Mouse (Mus musculus): ENCODE data around the gene Mrps36. TPM values are rescaled to one million over a fixed set of nuclear protein-coding genes. Genes with fewer than 3 reads are reported as not detected.

The Mrps36 gene
- polyA plus RNA-seq, 1 experiment = 46.4 TPM

- Histone ChIP-seq H3K4me3 (ENCODE audit: control insufficient read depth, insufficient read depth, low read length) (no peak overlapping the region), H3K27ac (ENCODE audit: control insufficient read depth, insufficient read depth, low read length) (no peak overlapping the region), H3K36me3 (ENCODE audit: control insufficient read depth, insufficient read depth, low read length) (peaks cover 5% of the 10 kb centered on the region; the same call in 1 of the 2 replicates), H3K4me1 (replicated peaks; ENCODE audit: control insufficient read depth, insufficient read depth, low read length) (peaks cover 2% of the 10 kb centered on the region), H3K27me3 (ENCODE audit: control insufficient read depth, insufficient read depth, low read length) (no peaks in the 10 kb centered on the region)
- no peak for TF ChIP-seq POLR2A (IDR thresholded peaks at IDR 0.05; ENCODE audit: control insufficient read depth, extremely low read depth, insufficient read depth, low read length, poor library complexity)
- no peak for TF ChIP-seq CTCF (IDR thresholded peaks at IDR 0.05; ENCODE audit: borderline replicate concordance, control insufficient read depth, extremely low read depth, insufficient read depth, low read length, poor library complexity)
- 96% methylated on average over 5 of the region's 5 CpGs for WGBS
- no peak for DNase-seq
Observed at GRCm38 (mm10) chr13:100728086-100728485, 16.4 kb downstream of the Mrps36 start.

- TF ChIP-seq CTCF (IDR thresholded peaks at IDR 0.05; ENCODE audit: borderline replicate concordance, control insufficient read depth, extremely low read depth, insufficient read depth, low read length, poor library complexity) = no peak
- no peak for TF ChIP-seq POLR2A (IDR thresholded peaks at IDR 0.05; ENCODE audit: control insufficient read depth, extremely low read depth, insufficient read depth, low read length, poor library complexity)
- H3K27ac ChIP-seq (ENCODE audit: control insufficient read depth, insufficient read depth, low read length) = no peak overlapping the region
- peaks cover 8% of the 10 kb centered on the region for H3K36me3 ChIP-seq (ENCODE audit: control insufficient read depth, insufficient read depth, low read length)
- WGBS = 93% methylated on average over 10 of the region's 10 CpGs
- H3K27me3 ChIP-seq (ENCODE audit: control insufficient read depth, insufficient read depth, low read length) = no peaks in the 10 kb centered on the region
- peaks cover 2% of the 10 kb centered on the region for H3K4me1 ChIP-seq (replicated peaks; ENCODE audit: control insufficient read depth, insufficient read depth, low read length)
- no peak for DNase-seq
- no peak overlapping the region for H3K4me3 ChIP-seq (ENCODE audit: control insufficient read depth, insufficient read depth, low read length)
Observed at GRCm38 (mm10) chr13:100725194-100725593, 19.3 kb downstream of the Mrps36 start.

- TF ChIP-seq CTCF (IDR thresholded peaks at IDR 0.05; ENCODE audit: borderline replicate concordance, control insufficient read depth, extremely low read depth, insufficient read depth, low read length, poor library complexity) (no peak), POLR2A (IDR thresholded peaks at IDR 0.05; ENCODE audit: control insufficient read depth, extremely low read depth, insufficient read depth, low read length, poor library complexity) (no peak)
- Histone ChIP-seq H3K36me3 (ENCODE audit: control insufficient read depth, insufficient read depth, low read length) (peaks cover 12% of the 10 kb centered on the region), H3K27me3 (ENCODE audit: control insufficient read depth, insufficient read depth, low read length) (no peaks in the 10 kb centered on the region), H3K4me3 (ENCODE audit: control insufficient read depth, insufficient read depth, low read length) (no peak overlapping the region), H3K27ac (ENCODE audit: control insufficient read depth, insufficient read depth, low read length) (no peak overlapping the region), H3K4me1 (replicated peaks; ENCODE audit: control insufficient read depth, insufficient read depth, low read length) (no peaks in the 10 kb centered on the region)
- no peak for DNase-seq
- WGBS = 94% methylated on average over 7 of the region's 7 CpGs
Observed at GRCm38 (mm10) chr13:100724051-100724754, 20.3 kb downstream of the Mrps36 start.

- no peak for DNase-seq
- peaks cover 32% of the 10 kb centered on the region for H3K36me3 ChIP-seq (ENCODE audit: control insufficient read depth, insufficient read depth, low read length)
- H3K27me3 ChIP-seq (ENCODE audit: control insufficient read depth, insufficient read depth, low read length) = no peaks in the 10 kb centered on the region
- no peak overlapping the region for H3K27ac ChIP-seq (ENCODE audit: control insufficient read depth, insufficient read depth, low read length)
- no peaks in the 10 kb centered on the region for H3K4me1 ChIP-seq (replicated peaks; ENCODE audit: control insufficient read depth, insufficient read depth, low read length)
- no peak overlapping the region for H3K4me3 ChIP-seq (ENCODE audit: control insufficient read depth, insufficient read depth, low read length)
- TF ChIP-seq POLR2A (IDR thresholded peaks at IDR 0.05; ENCODE audit: control insufficient read depth, extremely low read depth, insufficient read depth, low read length, poor library complexity) (no peak), CTCF (IDR thresholded peaks at IDR 0.05; ENCODE audit: borderline replicate concordance, control insufficient read depth, extremely low read depth, insufficient read depth, low read length, poor library complexity) (no peak)
- WGBS = 94% methylated on average over 5 of the region's 5 CpGs
Observed at GRCm38 (mm10) chr13:100721656-100722055, 22.8 kb downstream of the Mrps36 start.

GRCm38 (mm10) chr13:100715467-100715866 is 29.0 kb downstream of the Mrps36 start:
- no peak for TF ChIP-seq CTCF (IDR thresholded peaks at IDR 0.05; ENCODE audit: borderline replicate concordance, control insufficient read depth, extremely low read depth, insufficient read depth, low read length, poor library complexity)
- no peak for TF ChIP-seq POLR2A (IDR thresholded peaks at IDR 0.05; ENCODE audit: control insufficient read depth, extremely low read depth, insufficient read depth, low read length, poor library complexity)
- Histone ChIP-seq H3K4me3 (ENCODE audit: control insufficient read depth, insufficient read depth, low read length) (no peak overlapping the region), H3K36me3 (ENCODE audit: control insufficient read depth, insufficient read depth, low read length) (peaks cover 44% of the 10 kb centered on the region), H3K27me3 (ENCODE audit: control insufficient read depth, insufficient read depth, low read length) (no peaks in the 10 kb centered on the region), H3K4me1 (replicated peaks; ENCODE audit: control insufficient read depth, insufficient read depth, low read length) (no peaks in the 10 kb centered on the region), H3K27ac (ENCODE audit: control insufficient read depth, insufficient read depth, low read length) (no peak overlapping the region)
- 97% methylated on average over 6 of the region's 6 CpGs for WGBS
- no peak for DNase-seq

- H3K27ac ChIP-seq (ENCODE audit: control insufficient read depth, insufficient read depth, low read length) = no peak overlapping the region
- H3K36me3 ChIP-seq (ENCODE audit: control insufficient read depth, insufficient read depth, low read length) = peaks cover 66% of the 10 kb centered on the region
- 96% methylated on average over 7 of the region's 7 CpGs for WGBS
- no peak for DNase-seq
- no peak overlapping the region for H3K4me3 ChIP-seq (ENCODE audit: control insufficient read depth, insufficient read depth, low read length)
- no peaks in the 10 kb centered on the region for H3K4me1 ChIP-seq (replicated peaks; ENCODE audit: control insufficient read depth, insufficient read depth, low read length)
- no peaks in the 10 kb centered on the region for H3K27me3 ChIP-seq (ENCODE audit: control insufficient read depth, insufficient read depth, low read length)
- TF ChIP-seq POLR2A (IDR thresholded peaks at IDR 0.05; ENCODE audit: control insufficient read depth, extremely low read depth, insufficient read depth, low read length, poor library complexity) = no peak
- TF ChIP-seq CTCF (IDR thresholded peaks at IDR 0.05; ENCODE audit: borderline replicate concordance, control insufficient read depth, extremely low read depth, insufficient read depth, low read length, poor library complexity) = no peak
Observed at GRCm38 (mm10) chr13:100706206-100706605, 38.3 kb downstream of the Mrps36 start.
